Mouse (Mus musculus): ENCODE results near the gene Nsmf.

The Nsmf gene

GRCm38 (mm10) chr2:25085571-25085970, 31.4 kb downstream of the Nsmf start:
- DNase-seq (ENCODE audit: low read depth, low spot score), result no peak

GRCm38 (mm10) chr2:25087842-25088241, 33.7 kb downstream of the Nsmf start:
- no peak for DNase-seq (ENCODE audit: low read depth, low spot score)

- DNase-seq (ENCODE audit: low read depth, low spot score), result no peak
These were observed 34.5 kb downstream of the Nsmf start for GRCm38 (mm10) chr2:25088636-25089035.

- DNase-seq (ENCODE audit: low read depth, low spot score), result peak; percentile 15
These were observed 40.6 kb downstream of the Nsmf start for GRCm38 (mm10) chr2:25094785-25095108.

GRCm38 (mm10) chr2:25095109-25095850, 41.1 kb downstream of the Nsmf start, which contains the start of gene Noxa1:
Gene Noxa1 (minus strand): TSS chr2:25095149.
- peak; percentile 89 for DNase-seq (ENCODE audit: low read depth, low spot score)

- no peak for DNase-seq (ENCODE audit: low read depth, low spot score)
These were observed 44.0 kb downstream of the Nsmf start for GRCm38 (mm10) chr2:25098005-25098615.

GRCm38 (mm10) chr2:25098956-25099355, 44.8 kb downstream of the Nsmf start:
- no peak for DNase-seq (ENCODE audit: low read depth, low spot score)

- no peak for DNase-seq (ENCODE audit: low read depth, low spot score)
These were observed 45.5 kb downstream of the Nsmf start for GRCm38 (mm10) chr2:25099703-25100102.

GRCm38 (mm10) chr2:25104122-25104521, 50.0 kb downstream of the Nsmf start:
- DNase-seq (ENCODE audit: low read depth, low spot score), result no peak

- no peak for DNase-seq (ENCODE audit: low read depth, low spot score)
These were observed 51.9 kb downstream of the Nsmf start for GRCm38 (mm10) chr2:25106045-25106444.

GRCm38 (mm10) chr2:25109487-25109886, 55.3 kb downstream of the Nsmf start:
- DNase-seq (ENCODE audit: low read depth, low spot score), result no peak

- no peak for DNase-seq (ENCODE audit: low read depth, low spot score)
These were observed 56.5 kb downstream of the Nsmf start for GRCm38 (mm10) chr2:25110505-25111183.

- DNase-seq (ENCODE audit: low read depth, low spot score), result no peak
These were observed 57.1 kb downstream of the Nsmf start for GRCm38 (mm10) chr2:25111184-25111791.

All from R1 (cell line).